Mouse (Mus musculus) left cerebral cortex, adult 18-20 months (tissue): ENCODE results near the gene Smpd3. TPM values are rescaled to one million over a fixed set of nuclear protein-coding genes. Genes with fewer than 3 reads are reported as not detected.
A peak's percentile ranks its signal among the peaks of the same experiment; 100 is the strongest.

Experiments
- DNase-seq, 2 experiments: peaks; one replicate each; pipeline ENCODE4 v3.0.0; 2021 to 2022; ENCODE audit warnings: low spot score in 2 of 2, mixed read lengths in 1 of 2
- total RNA-seq, 2 experiments: library from RNA; stranded (reverse); gene quantifications; 2 replicates each; pipeline ENCODE4 v1.2.3; 2021

Gene Smpd3
- total RNA-seq, 2 experiments from 2014 or later = 51.2 to 59.3 TPM

- no peak for DNase-seq
Measured at GRCm38 (mm10) chr8:106292484-106293396, 45.0 kb downstream of the Smpd3 start.

- DNase-seq = no peak
Measured at GRCm38 (mm10) chr8:106289464-106289863, 48.3 kb downstream of the Smpd3 start.

DNA sequence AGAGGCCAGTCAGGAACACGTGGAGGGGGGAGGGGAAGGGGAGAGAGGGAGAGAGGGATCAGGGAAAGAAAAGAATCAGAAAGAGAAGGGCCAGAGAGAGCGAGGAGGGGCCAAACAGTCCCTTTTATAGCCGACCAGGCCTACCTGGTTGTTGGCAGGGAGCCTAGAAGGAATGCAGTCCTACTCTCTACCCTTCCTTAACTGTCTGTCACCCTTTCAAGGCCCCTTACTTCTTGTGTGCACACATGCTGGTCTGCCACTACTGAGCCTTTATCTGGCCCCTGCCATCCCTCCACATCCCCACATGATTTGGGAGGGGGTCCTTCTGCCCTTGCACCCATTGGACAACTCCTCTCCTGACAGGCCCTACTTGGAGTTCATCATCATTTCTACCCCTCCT lies 49.1 kb downstream of the Smpd3 start:
- DNase-seq = no peak

GRCm38 (mm10) chr8:106287445-106287844 lies 50.3 kb downstream of the Smpd3 start:
- DNase-seq = no peak

- no peak for DNase-seq
Measured at GRCm38 (mm10) chr8:106280844-106281243, 56.9 kb downstream of the Smpd3 start.

- DNase-seq = no peak
Measured at GRCm38 (mm10) chr8:106280154-106280553, 57.6 kb downstream of the Smpd3 start.

DNA sequence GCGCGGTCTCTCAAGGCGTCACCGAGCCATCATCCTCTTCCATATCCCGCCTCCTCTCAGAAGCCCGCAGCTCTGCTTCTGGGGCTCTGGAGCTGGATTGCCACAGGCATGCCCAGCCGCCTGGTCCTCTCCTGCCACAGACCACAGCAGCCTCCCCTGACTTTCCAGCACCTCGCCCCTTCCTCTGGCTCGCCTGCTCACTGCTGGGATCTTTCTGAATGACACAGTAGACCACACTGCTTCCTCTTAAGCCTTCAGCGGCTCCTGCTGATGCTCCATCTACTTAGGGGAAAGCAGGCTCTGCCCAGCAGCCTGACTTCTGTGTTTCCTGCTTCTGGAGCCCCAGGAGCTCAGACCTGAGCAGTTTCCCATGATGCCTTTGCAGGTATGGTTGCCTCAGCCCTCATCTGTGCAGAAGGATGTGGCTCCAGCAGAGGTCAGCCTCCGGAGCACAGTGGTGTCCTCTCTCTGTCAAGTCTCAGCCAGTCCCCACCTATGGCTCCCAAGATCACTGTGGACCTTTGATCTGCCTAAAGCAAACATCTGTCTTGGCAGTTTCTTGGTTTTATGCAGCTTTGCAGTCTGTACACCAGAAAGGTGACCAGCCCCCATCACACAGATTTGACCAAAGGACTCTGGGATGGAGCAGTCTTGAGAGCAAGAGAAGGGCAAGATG lies 59.3 kb downstream of the Smpd3 start:
- no peak for DNase-seq

DNA sequence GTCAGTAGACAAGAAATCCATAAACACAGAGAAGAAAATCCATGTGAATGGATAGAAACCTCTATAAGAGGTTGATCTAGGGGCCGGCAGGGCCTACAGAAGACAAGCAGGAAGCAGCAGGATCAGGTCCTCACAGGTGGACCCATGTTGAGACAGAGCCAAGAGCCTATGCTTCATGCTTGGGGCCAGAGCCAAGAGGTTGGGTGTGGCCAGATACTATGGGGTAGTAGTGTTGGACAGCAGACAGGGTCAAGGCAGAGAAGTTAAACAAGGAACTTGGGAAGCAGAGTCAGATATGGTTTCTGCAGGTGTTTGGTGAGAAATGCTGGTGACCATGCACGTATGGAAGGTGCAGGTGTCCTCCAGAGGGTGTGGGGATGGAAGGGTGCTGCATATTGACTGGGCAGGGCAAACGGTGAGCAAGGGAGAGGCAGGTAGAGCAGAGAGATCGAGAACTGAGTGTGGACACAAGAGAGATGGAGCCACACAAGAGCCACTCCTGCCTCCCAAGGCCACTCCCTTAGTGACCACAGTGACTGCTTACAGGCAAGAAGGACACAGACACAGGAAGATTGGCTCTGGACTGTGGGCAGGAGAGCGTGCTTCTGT lies 61.0 kb downstream of the Smpd3 start:
- DNase-seq = no peak

DNA sequence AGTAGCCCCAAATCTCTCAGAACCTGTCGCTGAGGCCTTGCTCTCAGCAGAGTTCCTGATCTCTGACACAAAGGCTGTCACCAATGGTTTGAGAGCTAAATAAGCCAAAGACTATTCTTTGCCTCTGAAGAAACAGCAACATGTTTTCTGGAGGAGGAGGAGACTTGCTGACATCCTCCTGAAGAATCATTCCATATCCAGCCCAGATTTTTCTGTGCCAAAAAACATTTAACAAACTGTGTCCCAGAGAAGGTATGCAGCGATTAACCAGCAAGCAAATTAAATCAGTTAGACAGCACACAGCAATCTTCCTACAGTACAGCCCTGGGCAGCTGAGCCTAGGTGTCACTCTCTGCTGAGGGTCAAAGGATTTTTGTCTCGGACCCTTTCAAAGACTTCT lies 64.3 kb downstream of the Smpd3 start:
- DNase-seq = no peak

GRCm38 (mm10) chr8:106271378-106271777 lies 66.4 kb downstream of the Smpd3 start:
- DNase-seq = no peak

GRCm38 (mm10) chr8:106270804-106271203 lies 67.0 kb downstream of the Smpd3 start:
- DNase-seq = peak; percentile 51 to 68

- no peak for DNase-seq
Measured at GRCm38 (mm10) chr8:106268710-106269346, 69.0 kb downstream of the Smpd3 start.

DNA sequence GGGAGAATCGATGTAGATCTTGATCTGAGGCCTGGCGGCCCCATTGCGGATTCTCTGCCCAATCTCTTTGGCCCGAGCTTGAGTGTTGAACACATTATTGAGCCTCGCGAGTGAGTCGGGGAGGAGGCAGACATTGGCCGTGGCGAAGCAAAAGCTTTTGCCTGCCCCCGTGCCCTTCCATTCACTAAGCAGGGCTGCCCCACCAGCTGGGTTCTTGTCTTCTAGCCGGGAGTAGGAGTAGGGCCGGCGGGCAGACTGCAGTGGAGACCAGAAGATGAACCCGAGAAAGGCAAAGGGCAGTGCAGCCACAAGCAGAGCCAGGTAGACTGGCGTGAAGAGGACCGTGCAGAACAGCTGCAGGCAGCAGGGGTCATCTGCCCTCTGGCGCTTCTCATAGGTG lies 72.4 kb downstream of the Smpd3 start:
- DNase-seq = no peak

DNA sequence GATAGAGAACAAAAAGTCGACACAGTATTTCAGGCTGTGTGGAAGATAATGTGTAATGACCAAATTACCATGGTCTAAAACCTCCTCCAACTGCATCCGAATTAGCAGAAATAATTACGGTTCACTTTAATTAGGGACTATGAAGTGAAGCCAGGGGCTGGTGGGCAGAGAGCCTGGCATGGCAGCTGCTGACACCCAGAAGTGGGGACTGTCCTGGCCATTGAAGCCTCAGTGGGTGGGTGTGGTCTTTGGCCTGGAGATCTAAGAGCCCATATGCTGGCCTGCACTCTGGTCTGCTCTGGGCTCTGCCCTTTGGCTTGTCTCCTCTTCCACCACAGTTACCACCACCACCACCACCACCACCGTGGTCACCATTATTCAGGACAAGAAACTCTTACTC lies 73.9 kb downstream of the Smpd3 start:
- no peak for DNase-seq

DNA sequence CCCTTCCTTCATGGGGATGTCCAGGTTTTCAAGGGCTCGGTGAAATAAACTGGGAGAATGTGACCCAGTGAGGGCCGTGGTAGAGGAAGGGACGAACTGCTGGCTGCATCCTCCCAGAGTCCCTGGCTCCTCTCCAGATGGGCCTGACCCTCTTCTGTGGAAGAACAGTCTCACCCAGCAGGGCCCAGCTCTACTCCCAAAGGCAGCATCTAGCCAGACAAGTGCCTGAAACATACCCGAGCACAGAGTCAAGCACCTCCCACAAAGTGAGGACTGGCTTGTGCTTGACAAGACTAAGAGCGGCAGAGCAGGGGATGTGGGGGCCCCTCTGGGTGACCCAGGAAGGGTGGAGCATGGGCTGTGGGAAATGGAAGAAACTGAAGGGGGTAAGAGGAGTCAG lies 75.4 kb downstream of the Smpd3 start:
- DNase-seq = no peak

GRCm38 (mm10) chr8:106260894-106261293 lies 76.9 kb downstream of the Smpd3 start:
- DNase-seq = no peak

DNA sequence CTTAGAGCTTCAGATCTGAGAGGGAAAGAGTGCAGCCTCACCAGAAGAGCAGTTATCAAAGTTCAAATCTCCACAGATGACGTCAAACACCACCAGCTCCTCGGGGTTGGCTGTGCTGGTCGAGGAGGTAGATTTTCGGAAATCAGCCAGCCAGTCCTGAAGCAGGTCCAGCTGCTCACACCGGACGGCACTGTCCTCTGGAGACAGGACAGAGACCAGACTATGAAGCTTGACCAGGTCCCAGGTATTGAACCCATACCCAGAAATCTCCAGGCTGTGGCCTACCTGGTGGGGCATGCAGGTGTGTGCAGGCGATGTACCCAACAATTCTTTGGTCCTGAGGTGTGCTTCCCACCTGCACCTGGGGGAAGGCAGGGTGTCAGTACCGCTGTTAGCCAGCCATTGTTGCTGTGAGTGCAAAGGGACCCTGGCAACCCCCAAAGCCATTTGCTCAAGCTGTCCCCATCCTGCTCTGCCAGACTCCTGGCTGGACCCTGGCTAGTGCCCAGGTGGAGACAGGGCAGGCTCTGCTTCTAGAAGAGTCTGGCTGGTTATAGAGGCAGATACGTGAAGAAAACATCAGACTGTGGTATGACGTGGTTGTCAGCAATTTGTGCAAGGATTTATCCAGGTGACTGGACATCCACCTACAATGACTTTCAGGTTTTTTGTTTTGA lies 78.1 kb downstream of the Smpd3 start:
- no peak for DNase-seq

DNA sequence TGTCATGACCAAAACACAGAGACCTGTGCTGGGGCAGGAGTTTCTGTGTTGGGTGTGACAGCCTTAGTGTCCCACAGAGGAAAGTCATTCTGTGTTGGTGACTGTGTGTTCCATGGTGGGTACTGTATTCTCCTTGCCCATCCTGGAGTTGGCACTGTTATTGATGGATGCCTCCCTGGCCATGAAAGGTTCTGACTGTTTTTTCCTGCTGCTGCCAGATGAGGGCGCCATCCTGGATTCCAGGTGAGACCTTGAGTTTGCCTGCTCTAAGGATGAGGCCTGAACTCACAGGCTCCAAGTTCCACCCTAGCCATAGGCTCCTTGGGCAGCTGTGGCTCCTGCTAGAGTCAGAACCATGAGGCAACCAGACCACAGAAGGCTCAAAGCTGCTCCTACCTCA lies 79.6 kb downstream of the Smpd3 start:
- DNase-seq = no peak

DNA sequence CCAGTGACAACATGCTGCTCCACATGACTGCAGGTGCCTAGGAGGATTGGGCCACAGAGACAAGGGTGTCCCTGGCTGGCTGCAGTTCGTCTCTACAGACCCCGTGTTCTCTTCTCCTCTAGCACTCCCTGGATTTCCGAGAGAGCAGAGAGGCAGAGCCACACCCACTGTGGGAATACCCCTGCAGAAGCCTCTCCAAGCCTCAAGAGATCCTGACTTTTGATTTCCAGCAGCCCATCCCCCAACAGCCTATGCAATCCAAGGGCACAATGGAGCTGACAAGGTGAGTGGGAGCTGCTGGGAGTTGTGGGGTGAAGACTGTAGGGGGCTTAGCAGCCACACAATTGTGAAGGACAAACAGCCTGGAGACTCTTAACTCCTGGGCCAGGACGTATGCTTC lies 87.6 kb downstream of the Smpd3 start:
- DNase-seq = no peak

- DNase-seq = no peak
Measured at GRCm38 (mm10) chr8:106237106-106237505, 100.7 kb downstream of the Smpd3 start.
